Mouse (Mus musculus) right cerebral cortex, postnatal 4 days (tissue): ENCODE measurements at regions not wholly inside any gene's neighbourhood (a gene's known extent, or its start where the extent isn't known, plus 50 kb on each side); places are given as distances from the start of the nearest gene placed in this dataset.
"Not testable (repeated sequence)": the region's sequence is repeated elsewhere in the genome, so short reads cannot be mapped to it uniquely, and the experiment has no call there.

Source experiments
- DNase-seq: peaks from one replicate; pipeline ENCODE4 v3.0.0-alpha.2; 2022

GRCm38 (mm10) chr14:102790916-102791315 is 191.5 kb downstream of the Kctd12 start:
- no peak for DNase-seq

- no peak for DNase-seq
Observed at GRCm38 (mm10) chr14:102782227-102782626, 200.2 kb downstream of the Kctd12 start.

GRCm38 (mm10) chr14:102769716-102770115 is 212.7 kb downstream of the Kctd12 start:
- DNase-seq: no peak

- no peak for DNase-seq
Observed at GRCm38 (mm10) chr14:102748687-102749086, 233.8 kb downstream of the Kctd12 start.

GRCm38 (mm10) chr14:102742331-102742730 is 240.1 kb downstream of the Kctd12 start:
- DNase-seq: no peak

- no peak for DNase-seq
Observed at GRCm38 (mm10) chr14:102736656-102737055, 245.8 kb downstream of the Kctd12 start.

GRCm38 (mm10) chr14:102733718-102734117 is 248.7 kb downstream of the Kctd12 start:
- not testable (repeated sequence) for DNase-seq

- DNase-seq: no peak
Observed at GRCm38 (mm10) chr14:102731746-102732145, 250.7 kb downstream of the Kctd12 start.

GRCm38 (mm10) chr14:102722633-102723032 is 259.8 kb downstream of the Kctd12 start:
- DNase-seq: no peak

- DNase-seq: no peak
Observed at GRCm38 (mm10) chr14:102718558-102718957, 263.9 kb downstream of the Kctd12 start.

GRCm38 (mm10) chr14:102712600-102712999 is 269.8 kb downstream of the Kctd12 start:
- no peak for DNase-seq

GRCm38 (mm10) chr14:102706704-102707336 is 275.6 kb downstream of the Kctd12 start:
- no peak for DNase-seq

GRCm38 (mm10) chr14:102701108-102701507 is 281.3 kb downstream of the Kctd12 start:
- DNase-seq: no peak

GRCm38 (mm10) chr14:102700457-102700856 is 282.0 kb downstream of the Kctd12 start:
- no peak for DNase-seq

GRCm38 (mm10) chr14:102699015-102699414 is 283.4 kb downstream of the Kctd12 start:
- DNase-seq: no peak

- no peak for DNase-seq
Observed at GRCm38 (mm10) chr14:102686791-102687190, 295.6 kb downstream of the Kctd12 start.

- no peak for DNase-seq
Observed at GRCm38 (mm10) chr14:102676582-102676981, 305.9 kb downstream of the Kctd12 start.

- DNase-seq: no peak
Observed at GRCm38 (mm10) chr14:102674635-102675034, 307.8 kb downstream of the Kctd12 start.

- DNase-seq: no peak
Observed at GRCm38 (mm10) chr14:102673724-102674123, 308.7 kb downstream of the Kctd12 start.

GRCm38 (mm10) chr14:102663240-102663639 is 319.2 kb downstream of the Kctd12 start:
- DNase-seq: peak; percentile 9

- DNase-seq: no peak
Observed at GRCm38 (mm10) chr14:102660351-102660750, 322.1 kb downstream of the Kctd12 start.

GRCm38 (mm10) chr14:102656235-102656634 is 326.2 kb downstream of the Kctd12 start:
- DNase-seq: no peak

GRCm38 (mm10) chr14:102629601-102630000 is 352.8 kb downstream of the Kctd12 start:
- DNase-seq: no peak

- no peak for DNase-seq
Observed at GRCm38 (mm10) chr14:102621546-102621945, 360.9 kb downstream of the Kctd12 start.

GRCm38 (mm10) chr14:102619056-102619455 is 363.4 kb downstream of the Kctd12 start:
- no peak for DNase-seq
